Mouse (Mus musculus): ENCODE data around the gene Mboat2.

Gene Mboat2

GRCm38 (mm10) chr12:24863762-24864161, 33.1 kb downstream of the Mboat2 start:
- DNase-seq, result no peak

- no peak for DNase-seq
Measured at GRCm38 (mm10) chr12:24866645-24867044, 36.0 kb downstream of the Mboat2 start.

GRCm38 (mm10) chr12:24868694-24869093, 38.0 kb downstream of the Mboat2 start:
- DNase-seq, result no peak

GRCm38 (mm10) chr12:24869231-24869630, 38.6 kb downstream of the Mboat2 start:
- no peak for DNase-seq

- DNase-seq, result no peak
Measured at GRCm38 (mm10) chr12:24870901-24871300, 40.2 kb downstream of the Mboat2 start.

GRCm38 (mm10) chr12:24872264-24872663, 41.6 kb downstream of the Mboat2 start:
- no peak for DNase-seq

GRCm38 (mm10) chr12:24872689-24873088, 42.0 kb downstream of the Mboat2 start:
- no peak for DNase-seq

GRCm38 (mm10) chr12:24875908-24876307, 45.2 kb downstream of the Mboat2 start:
- DNase-seq, result no peak

- DNase-seq, result no peak
Measured at GRCm38 (mm10) chr12:24877231-24877630, 46.6 kb downstream of the Mboat2 start.

- no peak for DNase-seq
Measured at GRCm38 (mm10) chr12:24878090-24878489, 47.4 kb downstream of the Mboat2 start.

- no peak for DNase-seq
Measured at GRCm38 (mm10) chr12:24878735-24879362, 48.2 kb downstream of the Mboat2 start.

- DNase-seq, result no peak
Measured at GRCm38 (mm10) chr12:24879613-24880029, 48.9 kb downstream of the Mboat2 start.

- no peak for DNase-seq
Measured at GRCm38 (mm10) chr12:24883279-24883678, 52.6 kb downstream of the Mboat2 start.

- no peak for DNase-seq
Measured at GRCm38 (mm10) chr12:24886800-24887199, 56.1 kb downstream of the Mboat2 start.

GRCm38 (mm10) chr12:24889371-24890051, 58.8 kb downstream of the Mboat2 start:
- no peak for DNase-seq

- DNase-seq, result no peak
Measured at GRCm38 (mm10) chr12:24890158-24890557, 59.5 kb downstream of the Mboat2 start.

GRCm38 (mm10) chr12:24890684-24891459, 60.2 kb downstream of the Mboat2 start:
- DNase-seq, result no peak

GRCm38 (mm10) chr12:24892536-24892935, 61.9 kb downstream of the Mboat2 start:
- DNase-seq, result no peak

GRCm38 (mm10) chr12:24893777-24894468, 63.2 kb downstream of the Mboat2 start:
- DNase-seq, result no peak

- no peak for DNase-seq
Measured at GRCm38 (mm10) chr12:24895352-24895751, 64.7 kb downstream of the Mboat2 start.

- no peak for DNase-seq
Measured at GRCm38 (mm10) chr12:24897354-24897753, 66.7 kb downstream of the Mboat2 start.

- no peak for DNase-seq
Measured at GRCm38 (mm10) chr12:24898226-24898625, 67.5 kb downstream of the Mboat2 start.

- no peak for DNase-seq
Measured at GRCm38 (mm10) chr12:24899636-24900035, 69.0 kb downstream of the Mboat2 start.
